Mouse (Mus musculus) neural tube, embryonic 14.5 days (tissue): ENCODE results near the gene Ece1. TPM values are rescaled to one million over a fixed set of nuclear protein-coding genes. Genes with fewer than 3 reads are reported as not detected.

Experiments used
- ATAC-seq: fragments of 200-750 bp; cut with Nextera tagmentation; 2 replicates; pipeline ENCODE4 v1.8.0; 2017; ENCODE audit warnings: low read depth, mild to moderate bottlenecking, moderate TSS enrichment, moderate library complexity
- H3K27ac ChIP-seq: fragments of 300-500 bp; sonication (generic); 2 replicates; pipeline ENCODE4 v1.5.1; 2014; ENCODE audit warnings: low read depth, mild to moderate bottlenecking, control low read depth, low read length, moderate library complexity, mixed read lengths
- H3K27me3 ChIP-seq: fragments of 300-500 bp; sonication (generic); 2 replicates; pipeline ENCODE4 v1.6.1; 2014; ENCODE audit warnings: low read length; ENCODE audit not compliant: control insufficient read depth, insufficient read depth
- H3K36me3 ChIP-seq: fragments of 300-500 bp; sonication (generic); 2 replicates; pipeline ENCODE4 v1.6.1; 2014; ENCODE audit warnings: low read length, mixed read lengths; ENCODE audit not compliant: control insufficient read depth, insufficient read depth
- H3K4me1 ChIP-seq: fragments of 300-500 bp; sonication (generic); 2 replicates; pipeline ENCODE4 v1.6.1; 2014; ENCODE audit warnings: low read length; ENCODE audit not compliant: control insufficient read depth, insufficient read depth
- H3K4me2 ChIP-seq: fragments of 300-500 bp; sonication (generic); 2 replicates; pipeline ENCODE4 v1.6.1; 2014; ENCODE audit warnings: mild to moderate bottlenecking, low read depth, low read length, control low read depth
- H3K4me3 ChIP-seq: fragments of 300-500 bp; sonication (generic); 2 replicates; pipeline ENCODE4 v1.5.1; 2014; ENCODE audit warnings: low read depth, low read length, control low read depth, mixed read lengths
- H3K9ac ChIP-seq: fragments of 300-500 bp; sonication (generic); replicated peaks from 2 replicates; pipeline ENCODE4 v1.6.1; 2014; ENCODE audit warnings: low read depth, mild to moderate bottlenecking, control low read depth, low read length, mixed read lengths
- H3K9me3 ChIP-seq: fragments of 300-500 bp; sonication (generic); 2 replicates; pipeline ENCODE4 v1.6.1; 2016; ENCODE audit warnings: low read length; ENCODE audit not compliant: control insufficient read depth
- WGBS: fragments of 180-500 bp; shearing (Covaris S2); extraction: QIAGEN DNeasy Blood & Tissue Kit; methylation state at CpG from one replicate; pipeline ENCODE4 v1.1.7; 2014; 5-methylcytosine and 5-hydroxymethylcytosine counted together
- polyA plus RNA-seq: library from polyadenylated mRNA; unstranded; fragments of >200 nt; fragmentation: Nextera tagmentation; extraction: Ambion mirVana; gene quantifications from 2 replicates; pipeline ENCODE4 v1.2.1, GENCODE M21; 2014

Gene Ece1
- polyA plus RNA-seq, 1 experiment from 2014 or later = 24.9 TPM

DNA sequence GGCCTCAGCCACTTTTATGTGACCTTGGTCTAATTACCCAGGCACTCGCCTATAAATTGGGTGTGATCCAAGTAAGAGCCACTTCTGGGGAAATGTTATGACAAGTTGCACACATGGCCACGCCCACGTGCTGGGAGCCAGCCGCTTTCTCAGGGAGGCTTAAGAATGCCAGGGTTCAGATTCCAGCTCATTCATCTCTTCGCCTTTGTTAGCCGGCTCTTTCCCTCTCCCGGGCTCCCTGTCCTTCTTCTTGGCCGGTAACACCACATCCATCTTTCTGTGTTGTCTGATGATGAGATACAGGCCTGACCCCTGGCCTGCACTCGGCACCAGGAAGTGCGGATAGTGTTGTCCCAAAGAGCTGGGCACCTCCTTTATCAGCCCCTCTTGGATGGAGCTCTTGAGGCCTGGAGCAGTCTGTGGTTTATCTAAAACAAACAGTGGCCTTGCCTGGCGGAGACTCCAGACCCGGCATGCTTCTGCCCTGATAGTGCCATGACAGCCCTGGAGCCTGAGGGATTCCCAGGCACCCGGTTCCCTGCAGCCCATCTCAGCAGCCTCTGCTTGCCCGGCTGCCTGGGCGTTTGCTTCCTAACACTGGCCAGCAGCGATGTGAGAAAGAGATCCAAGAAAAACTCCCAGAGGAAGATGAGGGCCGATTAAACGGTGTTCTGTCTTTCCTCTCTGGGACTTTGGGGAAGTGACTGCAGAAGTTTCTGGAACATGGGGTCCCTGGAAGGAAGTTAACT lies 69.1 kb downstream of the Ece1 start:
- peaks cover 5% of the 10 kb centered on the region; the same call in 1 of the 2 replicates for H3K4me1 ChIP-seq
- 21% methylated on average over 18 of the region's 18 CpGs for WGBS
- no peaks in the 10 kb centered on the region for H3K9me3 ChIP-seq
- no peaks in the 10 kb centered on the region for H3K36me3 ChIP-seq
- peak overlapping the region; percentile 44 for H3K27ac ChIP-seq
- no peak overlapping the region; the same call in 1 of the 2 replicates for H3K4me2 ChIP-seq
- H3K27me3 ChIP-seq = no peaks in the 10 kb centered on the region
- no peak for ATAC-seq
- 0 out of 2 replicates have a peak overlapping the region, but pooled peaks have one; percentile 11 for H3K9ac ChIP-seq
- H3K4me3 ChIP-seq = no peak overlapping the region

DNA sequence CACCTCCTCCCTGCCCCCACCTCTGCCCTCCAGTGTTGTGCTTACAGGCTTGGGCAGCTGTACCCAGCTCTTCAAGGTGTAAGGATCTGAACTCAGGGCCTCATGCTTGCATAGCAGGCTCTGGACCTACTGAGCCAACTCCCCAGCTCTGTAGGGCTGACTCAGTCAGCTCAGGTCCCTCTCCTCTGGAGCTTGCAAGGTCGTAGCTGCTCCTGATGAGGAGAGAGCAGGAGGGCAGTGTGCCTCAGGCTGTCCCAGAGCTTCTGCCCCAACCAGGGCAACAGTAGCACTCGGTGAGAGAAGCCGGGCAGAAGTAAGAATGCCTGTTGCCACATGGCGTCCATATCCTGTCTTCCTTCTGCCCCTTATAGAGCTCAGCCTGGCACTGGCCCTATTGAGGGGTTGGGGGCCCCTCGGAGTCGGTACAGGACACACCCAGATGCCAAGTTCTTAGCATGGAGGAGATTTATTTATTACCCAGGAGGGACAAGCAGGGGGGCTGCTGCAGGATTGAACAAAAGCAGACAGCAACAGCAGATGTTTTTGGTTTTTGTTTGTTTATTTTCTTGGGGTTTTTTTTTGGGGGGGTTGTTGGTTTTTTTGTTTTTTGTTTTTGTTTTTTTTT lies 70.6 kb downstream of the Ece1 start:
- Histone ChIP-seq H3K4me1 (peaks cover 5% of the 10 kb centered on the region; the same call in 1 of the 2 replicates), H3K27ac (no peak overlapping the region), H3K9me3 (no peaks in the 10 kb centered on the region), H3K9ac (no peak overlapping the region), H3K36me3 (0 out of 2 replicates have a peak, but pooled peaks cover 6% of the 10 kb centered on the region), H3K27me3 (no peaks in the 10 kb centered on the region), H3K4me2 (no peak overlapping the region), H3K4me3 (no peak overlapping the region)
- peak; percentile 34; the same call in 1 of the 2 replicates for ATAC-seq
- 17% methylated on average over 6 of the region's 6 CpGs for WGBS

DNA sequence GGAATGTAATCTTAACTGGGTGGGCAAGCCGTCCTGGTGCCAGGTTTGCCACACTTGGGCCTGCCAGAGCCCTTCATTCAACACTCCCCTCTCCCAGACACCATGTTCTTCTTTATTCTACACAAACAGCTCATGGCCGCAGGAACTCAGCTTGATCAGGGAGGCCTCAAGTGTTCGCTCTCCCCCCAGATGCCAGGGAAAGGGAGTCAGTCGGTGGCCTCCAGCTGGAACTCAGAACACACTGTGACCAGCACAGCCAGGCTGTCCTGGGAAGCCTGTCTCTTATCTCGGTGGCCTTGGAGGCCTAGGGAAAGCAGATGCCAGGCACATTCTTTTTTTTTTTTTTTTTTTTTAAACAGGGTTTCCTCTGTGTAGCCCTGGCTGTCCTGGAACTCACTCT lies 71.3 kb downstream of the Ece1 start:
- WGBS = 42% methylated on average over 5 of the region's 5 CpGs
- no peak for ATAC-seq
- H3K36me3 ChIP-seq = 0 out of 2 replicates have a peak, but pooled peaks cover 6% of the 10 kb centered on the region

DNA sequence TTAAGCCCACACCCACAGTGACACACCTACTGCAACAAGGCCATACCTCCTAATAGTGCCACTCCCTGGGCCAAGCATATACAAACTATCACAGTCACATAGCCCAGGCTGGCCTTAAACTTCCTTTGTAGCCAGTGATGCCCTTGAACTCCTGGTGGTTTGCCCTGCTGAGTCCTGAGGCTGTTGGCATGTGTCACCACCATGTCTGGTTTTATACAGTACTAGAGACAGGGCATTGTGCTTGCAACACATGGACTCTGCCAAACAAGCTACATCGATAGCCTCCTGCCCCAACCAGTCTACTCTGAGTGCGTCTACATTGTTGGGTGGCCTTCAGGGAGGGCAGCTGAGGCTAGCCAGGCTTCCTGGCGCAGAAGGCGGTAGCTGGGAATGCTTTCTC lies 74.1 kb downstream of the Ece1 start:
- Histone ChIP-seq H3K4me3 (no peak overlapping the region), H3K4me1 (peaks cover 5% of the 10 kb centered on the region; the same call in 1 of the 2 replicates), H3K9me3 (no peaks in the 10 kb centered on the region), H3K36me3 (peaks cover 9% of the 10 kb centered on the region; the same call in 1 of the 2 replicates), H3K4me2 (no peak overlapping the region), H3K27me3 (no peaks in the 10 kb centered on the region), H3K27ac (no peak overlapping the region), H3K9ac (no peak overlapping the region)
- no peak for ATAC-seq
- 95% methylated on average over 4 of the region's 4 CpGs for WGBS

More for the DNA sequence above, 71.3 kb downstream of the Ece1 start:
- Histone ChIP-seq H3K4me1 (peaks cover 5% of the 10 kb centered on the region; the same call in 1 of the 2 replicates), H3K4me3 (no peak overlapping the region), H3K9me3 (no peaks in the 10 kb centered on the region), H3K27ac (no peak overlapping the region), H3K9ac (no peak overlapping the region), H3K4me2 (no peak overlapping the region), H3K27me3 (no peaks in the 10 kb centered on the region)

GRCm38 (mm10) chr4:137940061-137940460 lies 78.0 kb downstream of the Ece1 start:
- H3K9ac ChIP-seq = no peak overlapping the region
- H3K36me3 ChIP-seq = peaks cover 9% of the 10 kb centered on the region; the same call in 1 of the 2 replicates
- H3K4me3 ChIP-seq = no peak overlapping the region
- H3K4me1 ChIP-seq = peaks cover 8% of the 10 kb centered on the region
- ATAC-seq = no peak
- WGBS = 36% methylated on average over 10 of the region's 10 CpGs
- peak overlapping the region; percentile 52; the same call in 1 of the 2 replicates for H3K27ac ChIP-seq
- H3K27me3 ChIP-seq = no peaks in the 10 kb centered on the region
- H3K4me2 ChIP-seq = no peak overlapping the region
- H3K9me3 ChIP-seq = no peaks in the 10 kb centered on the region

DNA sequence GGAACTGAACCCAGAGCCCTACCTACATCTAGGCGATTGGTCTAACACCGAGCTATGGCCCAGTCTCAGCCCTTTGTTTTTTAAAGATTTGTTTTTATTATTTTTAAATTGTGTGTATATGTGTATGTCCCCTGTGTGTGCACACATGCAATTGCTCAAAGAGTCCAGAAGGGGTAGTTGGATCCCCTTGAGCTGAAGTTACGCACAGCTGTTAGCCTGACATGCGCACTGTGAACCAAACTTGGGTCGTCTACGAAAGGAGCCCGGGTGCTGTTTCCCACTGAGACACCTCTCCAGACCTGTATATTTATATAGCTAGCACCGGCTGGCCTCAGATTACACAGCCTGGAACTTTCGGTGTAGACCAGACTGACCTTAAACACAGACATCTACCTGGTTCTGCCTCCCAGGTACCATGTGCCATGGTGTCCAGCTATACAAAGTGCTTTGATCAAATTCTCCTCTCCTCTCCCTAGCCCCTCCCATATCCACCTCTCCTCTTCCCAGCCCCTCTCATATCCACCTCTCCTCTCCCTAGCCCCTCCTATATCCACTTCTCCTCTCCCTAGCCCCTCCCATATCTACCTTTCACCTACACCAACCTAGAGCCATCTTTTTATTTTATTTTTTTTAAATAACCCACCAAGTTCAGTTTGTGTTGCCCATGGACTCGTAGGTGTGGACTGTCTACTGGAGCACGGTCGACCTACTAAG lies 79.3 kb downstream of the Ece1 start:
- H3K4me1 ChIP-seq = peaks cover 8% of the 10 kb centered on the region
- H3K36me3 ChIP-seq = peaks cover 16% of the 10 kb centered on the region
- H3K4me2 ChIP-seq = no peak overlapping the region
- H3K27me3 ChIP-seq = no peaks in the 10 kb centered on the region
- H3K9me3 ChIP-seq = no peaks in the 10 kb centered on the region
- ATAC-seq = no peak
- no peak overlapping the region for H3K4me3 ChIP-seq
- no peak overlapping the region for H3K27ac ChIP-seq
- WGBS = 93% methylated on average over 12 of the region's 12 CpGs
- H3K9ac ChIP-seq = no peak overlapping the region

- H3K4me3 ChIP-seq = no peak overlapping the region
- WGBS = 57% methylated on average over 17 of the region's 17 CpGs
- H3K36me3 ChIP-seq = peaks cover 12% of the 10 kb centered on the region
- H3K4me1 ChIP-seq = peaks cover 8% of the 10 kb centered on the region
- H3K4me2 ChIP-seq = no peak overlapping the region
- no peak for ATAC-seq
- peak overlapping the region; percentile 23; the same call in 1 of the 2 replicates for H3K27ac ChIP-seq
- H3K27me3 ChIP-seq = no peaks in the 10 kb centered on the region
- no peak overlapping the region for H3K9ac ChIP-seq
- H3K9me3 ChIP-seq = no peaks in the 10 kb centered on the region
Observed at GRCm38 (mm10) chr4:137941871-137942781, 80.1 kb downstream of the Ece1 start.

GRCm38 (mm10) chr4:137942782-137943486 lies 80.9 kb downstream of the Ece1 start:
- H3K27me3 ChIP-seq = no peaks in the 10 kb centered on the region
- peaks cover 9% of the 10 kb centered on the region for H3K36me3 ChIP-seq
- peak overlapping the region; percentile 23; the same call in 1 of the 2 replicates for H3K27ac ChIP-seq
- no peak overlapping the region for H3K9ac ChIP-seq
- H3K4me1 ChIP-seq = peaks cover 8% of the 10 kb centered on the region
- H3K4me2 ChIP-seq = no peak overlapping the region
- 59% methylated on average over 9 of the region's 9 CpGs for WGBS
- no peak overlapping the region for H3K4me3 ChIP-seq
- ATAC-seq = no peak
- H3K9me3 ChIP-seq = no peaks in the 10 kb centered on the region
